14 mouse cellular contexts compared by ENCODE assay signal in genomic region chr12:56691001-56691400, GRCm38 (mm10). TPM values are rescaled to one million over a fixed set of nuclear protein-coding genes. Genes with fewer than 3 reads are reported as not detected.
DNase-seq lines count a peak whose midpoint lies in the region; ATAC-seq lines count a peak whose summit lies in the region.
"Had no signal": no experiment of that assay in that cellular context is flagged by ENCODE, and none has a peak within 500 bp of the region (broad histone marks: within the 10 kb centered on the region; RNA-seq: fewer than 3 reads in every experiment).

No protein-coding gene starts in this region.

- DNase-seq in hindbrain, embryonic 10.5 days (ENCODE audit: low spot score) = no peak
- DNase-seq in hindbrain, embryonic 11.5 days (ENCODE audit: low spot score) = no peak
- no peak for DNase-seq in limb, embryonic 11.5 days (ENCODE audit: low spot score)
- DNase-seq in adrenal gland, postnatal 14 days = no peak
- DNase-seq: adrenal gland, postnatal 36 days; cerebellum, adult 18-20 months; kidney, postnatal 36 days; right cerebral cortex, adult 18-20 months had no signal

- no peak overlapping the region for H3K27ac ChIP-seq in hindbrain, embryonic 10.5 days
- no peak overlapping the region for H3K27ac ChIP-seq in hindbrain, embryonic 11.5 days (ENCODE audit: low read depth, low read length)
- H3K27ac ChIP-seq in midbrain, embryonic 12.5 days (replicated peaks) = no peak overlapping the region
- H3K27ac ChIP-seq in midbrain, embryonic 15.5 days = no peak overlapping the region
- H3K27ac ChIP-seq in limb, embryonic 11.5 days (replicated peaks; ENCODE audit: low read depth, low read length) = no peak overlapping the region
- H3K27ac ChIP-seq in stomach, embryonic 16.5 days (ENCODE audit: low read length) = no peak overlapping the region
- H3K27ac ChIP-seq: hindbrain, embryonic 14.5 days had no signal

- no peak for ATAC-seq in hindbrain, embryonic 11.5 days (ENCODE audit: low FRiP score)
- ATAC-seq in midbrain, embryonic 12.5 days (ENCODE audit: low FRiP score, low read depth) = no peak
- no peak for ATAC-seq in midbrain, embryonic 15.5 days (replicated peaks)
- ATAC-seq in limb, embryonic 11.5 days (ENCODE audit: insufficient number of reproducible peaks, low FRiP score, low TSS enrichment, low read depth) = no peak
- ATAC-seq in stomach, embryonic 16.5 days (ENCODE audit: insufficient read depth, low FRiP score) = no peak

- H3K9me3 ChIP-seq in hindbrain, embryonic 10.5 days = no peaks in the 10 kb centered on the region
- H3K9me3 ChIP-seq in hindbrain, embryonic 11.5 days (ENCODE audit: control insufficient read depth, low read length) = no peaks in the 10 kb centered on the region
- H3K9me3 ChIP-seq in midbrain, embryonic 12.5 days = no peaks in the 10 kb centered on the region
- no peaks in the 10 kb centered on the region for H3K9me3 ChIP-seq in midbrain, embryonic 15.5 days
- H3K9me3 ChIP-seq in limb, embryonic 11.5 days (ENCODE audit: control insufficient read depth, low read length) = no peaks in the 10 kb centered on the region
- H3K9me3 ChIP-seq in stomach, embryonic 16.5 days (replicated peaks; ENCODE audit: control insufficient read depth, low read length) = no peaks in the 10 kb centered on the region

- H3K4me3 ChIP-seq in hindbrain, embryonic 10.5 days = peak overlapping the region; percentile 39; the same call in 1 of the 2 replicates
- H3K4me3 ChIP-seq in hindbrain, embryonic 11.5 days (ENCODE audit: low read depth, low read length) = no peak overlapping the region
- H3K4me3 ChIP-seq in midbrain, embryonic 12.5 days = peak overlapping the region; percentile 12; the same call in 1 of the 2 replicates
- H3K4me3 ChIP-seq in midbrain, embryonic 15.5 days = no peak overlapping the region
- H3K4me3 ChIP-seq in limb, embryonic 11.5 days (ENCODE audit: low read depth, low read length) = peak overlapping the region; percentile 25; the same call in 1 of the 2 replicates
- H3K4me3 ChIP-seq in stomach, embryonic 16.5 days (replicated peaks; ENCODE audit: low read length) = peak overlapping the region; percentile 35
- H3K4me3 ChIP-seq: erythroblast, embryonic 14.5 days had no signal

- no peak overlapping the region for H3K9ac ChIP-seq in hindbrain, embryonic 11.5 days (ENCODE audit: low read depth, low read length)
- H3K9ac ChIP-seq in midbrain, embryonic 12.5 days (replicated peaks) = no peak overlapping the region
- H3K9ac ChIP-seq in midbrain, embryonic 15.5 days = no peak overlapping the region
- no peak overlapping the region for H3K9ac ChIP-seq in limb, embryonic 11.5 days (ENCODE audit: low read length)
- H3K9ac ChIP-seq in stomach, embryonic 16.5 days (ENCODE audit: low read length) = no peak overlapping the region
- H3K9ac ChIP-seq: hindbrain, embryonic 14.5 days had no signal

- H3K4me2 ChIP-seq in hindbrain, embryonic 11.5 days (replicated peaks; ENCODE audit: low read depth, low read length) = no peak overlapping the region
- peak overlapping the region; percentile 14; the same call in 1 of the 2 replicates for H3K4me2 ChIP-seq in midbrain, embryonic 12.5 days (replicated peaks)
- no peak overlapping the region for H3K4me2 ChIP-seq in midbrain, embryonic 15.5 days
- peak overlapping the region; percentile 49; the same call in 1 of the 2 replicates for H3K4me2 ChIP-seq in limb, embryonic 11.5 days (ENCODE audit: low read depth, severe bottlenecking)
- H3K4me2 ChIP-seq in stomach, embryonic 16.5 days (ENCODE audit: low read depth, low read length) = peak overlapping the region; percentile 38
- H3K4me2 ChIP-seq: hindbrain, embryonic 14.5 days had no signal

- H3K36me3 ChIP-seq in hindbrain, embryonic 10.5 days = no peaks in the 10 kb centered on the region
- H3K36me3 ChIP-seq in hindbrain, embryonic 11.5 days (ENCODE audit: control insufficient read depth, insufficient read depth, low read length) = no peaks in the 10 kb centered on the region
- no peaks in the 10 kb centered on the region for H3K36me3 ChIP-seq in midbrain, embryonic 12.5 days
- H3K36me3 ChIP-seq in midbrain, embryonic 15.5 days (replicated peaks) = no peaks in the 10 kb centered on the region
- no peaks in the 10 kb centered on the region for H3K36me3 ChIP-seq in limb, embryonic 11.5 days (ENCODE audit: control insufficient read depth, insufficient read depth, low read length)
- H3K36me3 ChIP-seq in stomach, embryonic 16.5 days (ENCODE audit: control insufficient read depth, insufficient read depth, low read length) = no peaks in the 10 kb centered on the region

- WGBS in hindbrain, embryonic 10.5 days = under 1% methylated on average over 12 of the region's 12 CpGs
- WGBS in hindbrain, embryonic 11.5 days = 2% methylated on average over 12 of the region's 12 CpGs
- WGBS in midbrain, embryonic 12.5 days = 1% methylated on average over 12 of the region's 12 CpGs
- 1% methylated on average over 12 of the region's 12 CpGs for WGBS in midbrain, embryonic 15.5 days
- under 1% methylated on average over 12 of the region's 12 CpGs for WGBS in limb, embryonic 11.5 days
- WGBS in stomach, embryonic 16.5 days = 5% methylated on average over 12 of the region's 12 CpGs

- H3K27me3 ChIP-seq in hindbrain, embryonic 10.5 days (ENCODE audit: insufficient read depth, poor library complexity, severe bottlenecking) = peaks cover 100% of the 10 kb centered on the region
- peaks cover 96% of the 10 kb centered on the region for H3K27me3 ChIP-seq in hindbrain, embryonic 11.5 days (ENCODE audit: control insufficient read depth, insufficient read depth, low read length)
- H3K27me3 ChIP-seq in midbrain, embryonic 12.5 days = peaks cover 97% of the 10 kb centered on the region
- peaks cover 93% of the 10 kb centered on the region for H3K27me3 ChIP-seq in midbrain, embryonic 15.5 days (replicated peaks)
- H3K27me3 ChIP-seq in limb, embryonic 11.5 days (ENCODE audit: control insufficient read depth, insufficient read depth, low read length) = peaks cover 90% of the 10 kb centered on the region
- H3K27me3 ChIP-seq in stomach, embryonic 16.5 days (ENCODE audit: control insufficient read depth, insufficient read depth, low read length) = peaks cover 85% of the 10 kb centered on the region

- H3K4me1 ChIP-seq in hindbrain, embryonic 10.5 days (replicated peaks) = peaks cover 23% of the 10 kb centered on the region
- no peaks in the 10 kb centered on the region for H3K4me1 ChIP-seq in hindbrain, embryonic 11.5 days (replicated peaks; ENCODE audit: control insufficient read depth, insufficient read depth, low read length)
- H3K4me1 ChIP-seq in midbrain, embryonic 12.5 days = peaks cover 14% of the 10 kb centered on the region
- peaks cover 19% of the 10 kb centered on the region for H3K4me1 ChIP-seq in midbrain, embryonic 15.5 days
- H3K4me1 ChIP-seq in limb, embryonic 11.5 days (ENCODE audit: control insufficient read depth, insufficient read depth, low read length) = 0 out of 2 replicates have a peak, but pooled peaks cover 19% of the 10 kb centered on the region
- peaks cover 11% of the 10 kb centered on the region for H3K4me1 ChIP-seq in stomach, embryonic 16.5 days (ENCODE audit: control insufficient read depth, insufficient read depth, low read length)

RNA-seq across cellular contexts. Expression of gene Pax9, which starts 0.6 kb away (rescaled TPM):
- polyA plus RNA-seq in hindbrain, embryonic 10.5 days (2016; fragmentation: Nextera tagmentation; extraction: Ambion mirVana) = 2.4 and 3.0 TPM in 2 replicates
- 1.4 and 2.5 TPM in 2 replicates for polyA plus RNA-seq in hindbrain, embryonic 11.5 days (2014; fragmentation: Nextera tagmentation; extraction: Ambion mirVana)
- polyA plus RNA-seq in midbrain, embryonic 12.5 days (2016; fragmentation: Nextera tagmentation; extraction: Ambion mirVana) = 0.09 and 0.18 TPM in 2 replicates
- polyA plus RNA-seq in midbrain, embryonic 15.5 days (2015; fragmentation: Nextera tagmentation; extraction: Ambion mirVana) = not detected in 2 replicates
- 3.1 and 3.8 TPM in 2 replicates for polyA plus RNA-seq in limb, embryonic 11.5 days (2014; fragmentation: Nextera tagmentation; extraction: Ambion mirVana)
- polyA plus RNA-seq in stomach, embryonic 16.5 days (2015; fragmentation: Nextera tagmentation; extraction: Ambion mirVana) = 2.8 and 3.9 TPM in 2 replicates
- total RNA-seq in adrenal gland, postnatal 14 days (2021) = 0.07 TPM in 1 of 2 replicates, not detected in the other
- total RNA-seq: left cerebral cortex, postnatal 10 days had no signal
- polyA plus RNA-seq: erythroblast, embryonic 14.5 days; hindbrain, embryonic 14.5 days had no signal

Comparison
In these comparisons a context has a peak if more than half of its experiments do, and no peak if none do; other contexts are left out.
1. H3K4me3 ChIP-seq: peak in hindbrain, embryonic 10.5 days (single experiment), midbrain, embryonic 12.5 days (single experiment), limb, embryonic 11.5 days (single experiment) and stomach, embryonic 16.5 days (single experiment); none in hindbrain, embryonic 11.5 days (single experiment) and midbrain, embryonic 15.5 days (single experiment).
2. H3K4me2 ChIP-seq: peak in midbrain, embryonic 12.5 days (single experiment), limb, embryonic 11.5 days (single experiment) and stomach, embryonic 16.5 days (single experiment); none in hindbrain, embryonic 11.5 days (single experiment) and midbrain, embryonic 15.5 days (single experiment).